Mouse (Mus musculus) G1E (cell line): ENCODE results near the gene Fam53b.

Experiments
- CTCF ChIP-seq: IDR thresholded peaks from 2 replicates; pipeline ENCODE4 v1.5.1; 2012; ENCODE audit warnings: low read depth, low read length, inconsistent platforms, mixed read lengths
- GATA1 ChIP-seq: IDR thresholded peaks from 2 replicates; pipeline ENCODE4 v1.6.1; 2012; ENCODE audit warnings: borderline replicate concordance, low read length, inconsistent platforms, mixed read lengths
- TAL1 ChIP-seq: conservative IDR thresholded peaks from 2 replicates; pipeline ENCODE4 v1.6.1; 2012; ENCODE audit warnings: low read depth, low read length, inconsistent platforms, mixed read lengths

DNA sequence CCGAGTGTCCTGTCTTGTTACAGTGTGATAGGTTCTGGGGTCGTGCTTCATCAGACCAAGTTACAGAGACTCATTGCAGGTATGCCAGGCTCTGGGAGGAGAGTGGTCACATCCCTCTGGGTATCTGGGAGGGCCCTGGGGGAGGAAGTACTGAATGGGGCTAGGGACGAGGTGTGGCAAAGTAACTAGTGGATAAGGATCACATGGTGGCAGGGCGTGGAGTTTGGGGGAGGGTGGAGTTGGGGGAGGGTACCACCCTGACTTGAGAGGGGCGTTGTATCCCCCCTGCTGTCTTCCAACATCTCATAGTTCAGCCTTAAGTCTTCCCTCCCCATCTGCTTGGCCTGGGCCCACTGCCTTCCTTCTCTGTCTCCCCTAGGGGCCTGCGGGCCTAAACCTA lies 134.1 kb downstream of the Fam53b start:
- TF ChIP-seq CTCF = no peak
- no peak for TF ChIP-seq GATA1
- no peak for TF ChIP-seq TAL1
